Mouse (Mus musculus) lung, postnatal 0 days (tissue): ENCODE results near the gene Prss16.

ENCODE experiments used
- CTCF ChIP-seq: IDR thresholded peaks from 2 replicates; pipeline ENCODE4 v1.5.1; 2016; ENCODE audit warnings: antibody characterized with exemption, mild to moderate bottlenecking
- EP300 ChIP-seq: IDR thresholded peaks from 2 replicates; pipeline ENCODE4 v1.6.1; 2016; ENCODE audit warnings: antibody characterized with exemption, mild to moderate bottlenecking, control low read depth

DNA sequence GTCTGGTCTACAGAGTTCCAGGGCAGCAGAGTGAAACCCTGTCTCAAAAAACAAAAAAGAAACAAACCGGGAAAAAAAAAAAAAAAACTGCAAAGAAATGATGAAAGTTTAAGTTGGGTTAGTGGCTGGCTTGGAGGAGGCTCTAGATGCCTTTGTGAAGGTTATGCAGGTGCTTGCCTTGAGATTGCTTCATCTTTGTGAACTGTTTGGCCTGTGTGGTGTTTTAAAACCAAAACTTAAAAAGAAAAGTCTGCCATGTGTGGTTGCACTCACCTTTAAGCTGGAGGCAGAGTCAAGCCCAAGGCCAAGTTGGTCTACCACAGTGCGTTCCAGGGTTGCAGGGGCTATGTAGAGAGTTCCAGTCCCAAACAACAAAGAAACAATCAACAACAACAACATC lies 39.5 kb upstream of the Prss16 start:
- TF ChIP-seq CTCF (no peak), EP300 (no peak)
